Mouse (Mus musculus) stomach, postnatal 0 days (tissue): ENCODE results near the gene Rasl11a. TPM values are rescaled to one million over a fixed set of nuclear protein-coding genes. Genes with fewer than 3 reads are reported as not detected.

Experiments used
- ATAC-seq: fragments of 200-750 bp; cut with Nextera tagmentation; 2 replicates; pipeline ENCODE4 v1.8.0; 2017; ENCODE audit not compliant: low FRiP score, low TSS enrichment
- DNase-seq: peaks from one replicate; pipeline ENCODE4 v3.0.0-alpha.2; 2016; ENCODE audit warnings: low spot score
- H3K27ac ChIP-seq: fragments of 300-500 bp; sonication (generic); replicated peaks from 2 replicates; pipeline ENCODE4 v1.5.1; 2014; ENCODE audit warnings: mild to moderate bottlenecking, control low read depth
- H3K27me3 ChIP-seq: fragments of 300-500 bp; sonication (generic); 2 replicates; pipeline ENCODE4 v1.6.1; 2014; ENCODE audit warnings: low read length; ENCODE audit not compliant: control insufficient read depth, insufficient read depth
- H3K36me3 ChIP-seq: fragments of 300-500 bp; sonication (generic); 2 replicates; pipeline ENCODE4 v1.6.1; 2014; ENCODE audit warnings: low read length, mixed read lengths; ENCODE audit not compliant: control insufficient read depth, insufficient read depth
- H3K4me1 ChIP-seq: fragments of 300-500 bp; sonication (generic); replicated peaks from 2 replicates; pipeline ENCODE4 v1.6.1; 2014; ENCODE audit warnings: antibody characterized with exemption; ENCODE audit not compliant: control insufficient read depth, insufficient read depth
- H3K4me2 ChIP-seq: fragments of 300-500 bp; sonication (generic); replicated peaks from 2 replicates; pipeline ENCODE4 v1.6.1; 2014; ENCODE audit warnings: low read depth, mild to moderate bottlenecking, control low read depth, moderate library complexity
- H3K4me3 ChIP-seq: fragments of 300-500 bp; sonication (generic); 2 replicates; pipeline ENCODE4 v1.5.1; 2014; ENCODE audit warnings: low read depth, low read length, control low read depth
- H3K9ac ChIP-seq: fragments of 300-500 bp; sonication (generic); 2 replicates; pipeline ENCODE4 v1.6.1; 2014; ENCODE audit warnings: mild to moderate bottlenecking, low read length, control low read depth, mixed read lengths
- H3K9me3 ChIP-seq: fragments of 300-500 bp; sonication (generic); 2 replicates; pipeline ENCODE4 v1.6.1; 2016; ENCODE audit warnings: low read length; ENCODE audit not compliant: control insufficient read depth
- CTCF ChIP-seq: IDR thresholded peaks from 2 replicates; pipeline ENCODE4 v1.5.1; 2016; ENCODE audit warnings: antibody characterized with exemption, low read depth, mild to moderate bottlenecking, moderate library complexity
- EP300 ChIP-seq: optimal IDR thresholded peaks from 2 replicates; pipeline ENCODE3; 2016; ENCODE audit warnings: antibody characterized with exemption
- WGBS: fragments of 180-500 bp; shearing (Covaris S2); extraction: QIAGEN DNeasy Blood & Tissue Kit; methylation state at CpG from one replicate; pipeline ENCODE4 v1.1.7; 2014; 5-methylcytosine and 5-hydroxymethylcytosine counted together
- polyA plus RNA-seq: library from polyadenylated mRNA; unstranded; fragments of >200 nt; fragmentation: Nextera tagmentation; extraction: Ambion mirVana; gene quantifications from 2 replicates; pipeline ENCODE4 v1.2.1, GENCODE M21; 2015

The Rasl11a gene
- 13.7 and 13.8 TPM in 2 replicates for polyA plus RNA-seq

DNA sequence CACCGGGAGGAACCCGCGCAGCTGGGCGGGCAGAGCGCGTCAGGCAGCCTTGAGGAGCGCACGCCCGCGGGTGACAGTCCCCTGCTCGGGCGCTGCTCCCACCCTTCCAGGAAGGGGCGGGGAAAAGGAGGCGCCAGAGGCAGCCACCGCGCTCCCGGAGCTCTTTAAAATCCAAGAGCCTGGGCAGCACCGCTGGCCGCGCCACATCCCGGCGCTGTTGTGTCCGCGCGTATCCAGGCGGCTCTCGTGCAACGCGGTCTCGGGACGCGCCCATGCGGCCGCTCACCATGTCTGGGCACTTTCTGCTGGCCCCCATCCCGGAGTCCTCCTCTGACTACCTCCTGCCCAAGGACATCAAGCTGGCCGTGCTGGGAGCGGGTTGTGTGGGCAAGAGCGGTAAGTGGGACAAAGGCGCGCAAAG lies at the start of gene Rasl11a:
Rasl11a (plus strand) TSS at position 127 of the 421 bp plus-strand sequence.
- Histone ChIP-seq H3K9me3 (no peaks in the 10 kb centered on the region), H3K36me3 (no peaks in the 10 kb centered on the region), H3K4me3 (peak within 1 kb of the TSS; percentile 57), H3K4me1 (0 out of 2 replicates have a peak, but pooled peaks cover 4% of the 10 kb centered on the region), H3K4me2 (peak within 1 kb of the TSS; percentile 96), H3K27ac (peak within 1 kb of the TSS; percentile 82), H3K27me3 (no peaks in the 10 kb centered on the region), H3K9ac (peak within 1 kb of the TSS; percentile 74)
- DNase-seq, result peak; percentile 87
- no peak for TF ChIP-seq EP300
- TF ChIP-seq CTCF, result peak; percentile 48
- WGBS, result under 1% methylated on average over 38 of the region's 40 CpGs
- peak; percentile 84 for ATAC-seq

- Histone ChIP-seq H3K9ac (no peak overlapping the region), H3K9me3 (no peaks in the 10 kb centered on the region), H3K4me2 (no peak overlapping the region), H3K4me1 (peaks cover 5% of the 10 kb centered on the region; the same call in 1 of the 2 replicates), H3K4me3 (no peak overlapping the region), H3K36me3 (no peaks in the 10 kb centered on the region), H3K27ac (no peak overlapping the region), H3K27me3 (no peaks in the 10 kb centered on the region)
- 76% methylated on average over 13 of the region's 13 CpGs for WGBS
- TF ChIP-seq CTCF (no peak), EP300 (no peak)
- DNase-seq (no peak), ATAC-seq (no peak)
Measured at GRCm38 (mm10) chr5:146795728-146796127, 49.1 kb upstream of the Rasl11a start.

- Histone ChIP-seq H3K36me3 (no peaks in the 10 kb centered on the region), H3K4me3 (no peak overlapping the region), H3K4me2 (no peak overlapping the region), H3K9ac (no peak overlapping the region), H3K27ac (no peak overlapping the region), H3K9me3 (no peaks in the 10 kb centered on the region), H3K27me3 (no peaks in the 10 kb centered on the region), H3K4me1 (no peaks in the 10 kb centered on the region)
- TF ChIP-seq EP300 (no peak), CTCF (no peak)
- ATAC-seq (no peak), DNase-seq (no peak)
- 55% methylated on average over 9 of the region's 9 CpGs for WGBS
Measured at GRCm38 (mm10) chr5:146798031-146798430, 46.8 kb upstream of the Rasl11a start.

DNA sequence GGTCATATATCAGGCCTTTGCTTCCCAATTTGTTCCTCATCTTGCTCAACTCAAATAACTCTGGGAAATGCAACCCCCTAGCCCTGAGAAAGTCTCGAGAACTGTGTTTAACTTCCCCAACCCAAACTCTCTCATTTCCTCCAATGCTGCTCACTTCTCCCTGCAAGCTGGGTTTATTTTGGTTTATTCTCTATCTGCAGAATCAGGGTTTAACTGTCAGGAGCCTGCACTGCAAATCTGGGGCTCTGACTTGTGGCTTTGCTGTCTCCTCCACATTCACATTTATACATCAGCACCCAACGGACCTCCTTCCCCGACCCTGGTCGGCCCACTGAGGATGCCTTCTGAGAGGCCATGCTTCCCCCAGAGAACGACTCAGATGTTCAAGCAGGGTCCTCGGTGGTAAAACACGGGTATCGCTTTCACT lies 38.9 kb upstream of the Rasl11a start:
- no peak overlapping the region; the same call in 1 of the 2 replicates for H3K9ac ChIP-seq
- WGBS, result 72% methylated on average over 8 of the region's 8 CpGs
- no peaks in the 10 kb centered on the region for H3K4me1 ChIP-seq
- no peak overlapping the region for H3K4me2 ChIP-seq
- no peaks in the 10 kb centered on the region for H3K27me3 ChIP-seq
- no peaks in the 10 kb centered on the region for H3K36me3 ChIP-seq
- H3K4me3 ChIP-seq, result no peak overlapping the region
- H3K9me3 ChIP-seq, result no peaks in the 10 kb centered on the region
- no peak overlapping the region for H3K27ac ChIP-seq
- ATAC-seq (no peak), DNase-seq (no peak)
- TF ChIP-seq EP300, result no peak
- TF ChIP-seq CTCF, result no peak

DNA sequence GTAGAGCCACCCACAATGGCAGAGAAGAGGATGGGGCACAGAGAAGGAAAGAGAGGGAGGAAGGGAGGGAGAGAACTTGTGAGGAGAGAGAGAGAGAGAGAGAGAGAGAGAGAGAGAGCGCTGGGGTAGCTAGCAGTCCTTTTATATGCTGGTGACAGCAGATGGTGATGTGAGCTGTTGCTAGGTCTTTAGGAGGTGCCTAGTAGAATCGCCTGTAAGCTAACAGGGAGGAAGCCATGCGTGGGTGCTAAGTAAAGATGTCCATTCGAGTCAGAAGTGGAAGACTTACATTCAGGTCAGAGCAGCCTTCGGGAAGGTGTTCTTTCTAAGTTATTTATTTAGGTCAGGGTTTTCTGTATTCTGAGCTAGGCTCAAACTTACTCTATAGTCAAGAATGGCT lies 34.9 kb upstream of the Rasl11a start:
- Histone ChIP-seq H3K27ac (no peak overlapping the region), H3K36me3 (no peaks in the 10 kb centered on the region), H3K4me2 (no peak overlapping the region), H3K9me3 (no peaks in the 10 kb centered on the region), H3K4me1 (no peaks in the 10 kb centered on the region), H3K4me3 (no peak overlapping the region), H3K27me3 (no peaks in the 10 kb centered on the region), H3K9ac (no peak overlapping the region)
- no peak for TF ChIP-seq EP300
- DNase-seq (no peak), ATAC-seq (no peak)
- 67% methylated on average over 5 of the region's 5 CpGs for WGBS

GRCm38 (mm10) chr5:146812866-146813265 lies 32.0 kb upstream of the Rasl11a start:
- ATAC-seq (no peak), DNase-seq (no peak)
- no peak overlapping the region for H3K27ac ChIP-seq
- H3K4me1 ChIP-seq, result no peaks in the 10 kb centered on the region
- H3K9me3 ChIP-seq, result no peaks in the 10 kb centered on the region
- no peaks in the 10 kb centered on the region for H3K36me3 ChIP-seq
- H3K27me3 ChIP-seq, result no peaks in the 10 kb centered on the region
- TF ChIP-seq CTCF (no peak), EP300 (no peak)
- no peak overlapping the region for H3K4me2 ChIP-seq
- no peak overlapping the region for H3K9ac ChIP-seq
- H3K4me3 ChIP-seq, result no peak overlapping the region
- 82% methylated on average over 5 of the region's 5 CpGs for WGBS
